Mouse (Mus musculus): ENCODE measurements around the gene Atp5s. TPM values are rescaled to one million over a fixed set of nuclear protein-coding genes. Genes with fewer than 3 reads are reported as not detected.
A peak's percentile ranks its signal among the peaks of the same experiment; 100 is the strongest.

The Atp5s gene
- polyA plus RNA-seq, 1 experiment: 20.2 TPM

DNA sequence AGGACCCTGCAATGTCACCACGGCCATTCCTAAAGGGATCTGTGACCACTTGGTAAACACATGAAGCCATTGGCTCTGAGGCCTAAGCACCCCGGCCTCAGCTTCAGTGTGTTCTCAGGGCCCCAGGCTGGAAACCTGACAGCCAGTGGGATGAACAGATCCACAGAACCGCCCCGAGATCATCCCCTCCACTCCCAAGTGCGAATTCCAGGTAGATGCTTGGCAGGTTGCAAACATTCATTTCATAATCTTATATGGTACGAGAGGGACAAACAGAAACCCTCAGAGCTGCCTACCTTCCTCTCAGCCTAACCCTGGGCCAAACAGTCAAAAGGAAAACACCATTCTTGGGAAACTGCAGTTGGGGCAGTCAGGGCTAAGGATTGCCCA is 52.6 kb downstream of the Atp5s start:
- H3K27ac ChIP-seq (ENCODE audit: insufficient read depth, low read depth, low read length): peak overlapping the region; percentile 99
- H3K4me1 ChIP-seq (ENCODE audit: control insufficient read depth, insufficient read depth, low read length): peaks cover 48% of the 10 kb centered on the region
- 50% methylated on average over 6 of the region's 6 CpGs for WGBS

DNA sequence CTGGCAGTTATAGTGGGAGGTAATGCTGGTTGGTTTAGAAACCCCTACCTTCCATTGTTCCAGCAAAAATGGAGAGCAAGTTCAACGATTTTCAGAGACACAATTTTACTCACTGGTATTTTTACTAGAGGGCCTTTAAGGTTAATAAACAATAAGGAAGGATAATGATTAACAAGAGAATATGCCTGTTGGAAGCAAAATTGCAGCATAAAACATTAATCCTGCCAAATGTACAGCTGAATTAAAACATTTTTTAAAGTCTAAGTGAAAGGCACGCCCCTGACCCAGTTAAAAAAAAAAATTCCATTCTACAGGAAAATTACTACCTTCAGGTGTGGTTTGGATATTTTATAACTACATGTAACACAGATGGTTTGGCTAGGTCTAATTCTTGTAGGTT is 53.2 kb downstream of the Atp5s start:
- peak; percentile 82 for DNase-seq
- Histone ChIP-seq H3K4me3 (ENCODE audit: insufficient read depth, low read depth, low read length) (no peak overlapping the region), H3K27ac (ENCODE audit: insufficient read depth, low read depth, low read length) (peak overlapping the region; percentile 99), H3K4me1 (ENCODE audit: control insufficient read depth, insufficient read depth, low read length) (peaks cover 51% of the 10 kb centered on the region), H3K36me3 (ENCODE audit: control insufficient read depth, insufficient read depth, low read length) (no peaks in the 10 kb centered on the region; the same call in 1 of the 2 replicates), H3K27me3 (replicated peaks; ENCODE audit: control insufficient read depth, insufficient read depth, low read length) (no peaks in the 10 kb centered on the region)
- 26% methylated on average over 2 of the region's 2 CpGs for WGBS
- TF ChIP-seq CTCF (conservative IDR thresholded peaks at IDR 0.05; ENCODE audit: insufficient read depth, insufficient read length, low read depth, low read length) (no peak), POLR2A (IDR thresholded peaks at IDR 0.05; ENCODE audit: low read depth, low read length) (no peak)

More for the DNA sequence above, 52.6 kb downstream of the Atp5s start:
- H3K4me3 ChIP-seq (ENCODE audit: insufficient read depth, low read depth, low read length): no peak overlapping the region
- H3K36me3 ChIP-seq (ENCODE audit: control insufficient read depth, insufficient read depth, low read length): no peaks in the 10 kb centered on the region; the same call in 1 of the 2 replicates
- DNase-seq: peak; percentile 69
- no peaks in the 10 kb centered on the region for H3K27me3 ChIP-seq (replicated peaks; ENCODE audit: control insufficient read depth, insufficient read depth, low read length)
- no peak for TF ChIP-seq POLR2A (IDR thresholded peaks at IDR 0.05; ENCODE audit: low read depth, low read length)
- TF ChIP-seq CTCF (conservative IDR thresholded peaks at IDR 0.05; ENCODE audit: insufficient read depth, insufficient read length, low read depth, low read length): no peak

DNA sequence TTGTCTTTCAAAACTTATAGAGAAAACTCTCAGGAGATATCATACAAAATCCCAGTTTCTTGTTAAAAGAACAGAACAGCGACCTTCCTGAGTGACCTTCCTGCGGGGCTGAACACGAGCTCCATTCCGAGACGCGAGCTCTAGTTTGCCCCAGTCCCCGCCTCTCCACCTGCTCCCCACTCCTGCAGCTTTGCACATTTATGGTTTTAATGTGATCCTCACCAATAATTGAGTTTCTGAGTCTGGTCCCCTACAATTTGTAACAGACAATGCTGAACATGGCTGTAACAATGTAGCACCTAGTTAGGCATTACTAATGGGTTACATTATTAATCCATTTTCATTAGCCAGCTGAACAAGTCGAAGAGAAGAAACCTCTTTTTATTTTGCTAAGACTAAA is 56.7 kb downstream of the Atp5s start:
- Histone ChIP-seq H3K27me3 (replicated peaks; ENCODE audit: control insufficient read depth, insufficient read depth, low read length) (no peaks in the 10 kb centered on the region), H3K27ac (ENCODE audit: insufficient read depth, low read depth, low read length) (peak overlapping the region; percentile 98), H3K4me3 (ENCODE audit: insufficient read depth, low read depth, low read length) (no peak overlapping the region), H3K4me1 (ENCODE audit: control insufficient read depth, insufficient read depth, low read length) (peaks cover 56% of the 10 kb centered on the region), H3K36me3 (ENCODE audit: control insufficient read depth, insufficient read depth, low read length) (no peaks in the 10 kb centered on the region; the same call in 1 of the 2 replicates)
- 38% methylated on average over 8 of the region's 8 CpGs for WGBS
- peak; percentile 70 for DNase-seq
- TF ChIP-seq CTCF (conservative IDR thresholded peaks at IDR 0.05; ENCODE audit: insufficient read depth, insufficient read length, low read depth, low read length) (no peak), POLR2A (IDR thresholded peaks at IDR 0.05; ENCODE audit: low read depth, low read length) (no peak)

DNA sequence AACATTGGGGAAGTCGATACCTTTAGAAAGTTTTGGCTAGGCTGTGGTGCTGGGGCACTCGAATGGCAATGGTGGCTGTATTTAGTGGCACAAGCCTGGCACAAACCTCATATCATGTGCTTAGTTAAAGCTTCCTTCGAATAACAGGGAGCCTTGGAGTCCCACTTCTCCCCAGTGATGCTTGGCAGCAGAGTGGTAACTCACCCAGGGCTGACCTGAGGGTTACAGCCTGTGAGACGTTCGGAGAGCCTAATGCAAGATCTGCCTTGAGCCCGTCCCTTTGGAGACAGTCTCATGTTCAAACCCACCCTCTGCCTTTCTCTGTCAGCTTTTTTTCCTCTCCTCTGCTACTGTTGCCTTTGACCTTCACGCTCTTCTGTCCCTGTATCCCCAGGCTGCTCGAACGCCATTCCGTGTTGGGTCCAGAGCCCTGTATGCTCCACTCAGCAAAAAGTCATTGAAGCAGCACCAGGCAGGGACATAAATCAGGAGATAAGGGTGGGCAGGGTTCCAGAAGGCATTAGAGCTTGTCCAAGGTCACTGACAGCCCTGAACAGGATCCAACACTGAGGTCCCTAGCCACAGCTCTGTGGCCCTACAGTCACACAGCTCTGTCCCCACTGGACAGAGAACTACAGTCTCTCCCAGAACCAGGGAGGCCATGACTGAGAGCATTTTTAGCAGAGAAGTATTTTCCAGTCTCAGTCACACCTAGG is 57.3 kb downstream of the Atp5s start:
- peak; percentile 97 for DNase-seq
- TF ChIP-seq CTCF (conservative IDR thresholded peaks at IDR 0.05; ENCODE audit: insufficient read depth, insufficient read length, low read depth, low read length) (no peak), POLR2A (IDR thresholded peaks at IDR 0.05; ENCODE audit: low read depth, low read length) (peak; percentile 8)
- 16% methylated on average over 10 of the region's 10 CpGs for WGBS

DNA sequence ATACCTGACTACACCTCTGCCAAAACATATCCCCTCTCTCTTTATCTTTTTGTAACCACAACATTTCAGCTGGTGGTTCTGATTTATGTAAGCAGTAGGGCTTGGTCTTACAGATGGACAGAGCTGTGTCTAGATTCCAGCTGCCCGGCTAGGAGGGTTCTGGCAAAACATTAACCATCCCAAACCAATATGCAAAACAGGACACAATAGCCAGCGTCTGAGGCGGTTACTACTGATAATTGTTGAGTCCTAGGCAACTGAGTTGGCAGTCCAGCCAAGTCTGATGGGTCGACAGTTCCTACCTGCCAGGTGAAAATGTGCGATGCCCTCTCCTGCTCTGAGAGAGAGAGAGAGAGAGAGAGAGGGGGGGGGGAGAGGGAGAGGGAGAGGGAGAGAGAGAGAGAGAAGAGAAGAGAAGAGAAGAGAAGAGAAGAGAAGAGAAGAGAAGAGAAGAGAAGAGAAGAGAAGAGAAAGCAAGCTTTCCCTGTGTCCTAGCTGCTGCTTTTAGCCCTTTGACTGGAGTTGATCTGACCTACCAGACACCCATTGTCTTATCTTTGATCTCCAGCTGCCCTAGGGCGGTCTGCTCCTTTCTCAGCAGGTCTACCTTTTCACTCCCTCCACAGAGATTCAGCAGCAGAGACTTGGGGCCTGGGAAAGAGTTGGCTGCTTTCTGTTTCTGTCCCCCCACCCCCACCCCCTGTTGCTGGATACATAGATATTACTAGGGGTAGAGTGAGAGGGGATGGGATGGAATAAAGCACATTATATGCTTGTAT is 58.7 kb downstream of the Atp5s start:
- Histone ChIP-seq H3K4me3 (ENCODE audit: insufficient read depth, low read depth, low read length) (no peak overlapping the region), H3K4me1 (ENCODE audit: control insufficient read depth, insufficient read depth, low read length) (peaks cover 41% of the 10 kb centered on the region), H3K27me3 (replicated peaks; ENCODE audit: control insufficient read depth, insufficient read depth, low read length) (no peaks in the 10 kb centered on the region), H3K27ac (ENCODE audit: insufficient read depth, low read depth, low read length) (peak overlapping the region; percentile 98), H3K36me3 (ENCODE audit: control insufficient read depth, insufficient read depth, low read length) (no peaks in the 10 kb centered on the region; the same call in 1 of the 2 replicates)
- TF ChIP-seq CTCF (conservative IDR thresholded peaks at IDR 0.05; ENCODE audit: insufficient read depth, insufficient read length, low read depth, low read length) (no peak), POLR2A (IDR thresholded peaks at IDR 0.05; ENCODE audit: low read depth, low read length) (no peak)
- peak; percentile 94 for DNase-seq
- WGBS: 36% methylated on average over 6 of the region's 6 CpGs

More for the DNA sequence above, 57.3 kb downstream of the Atp5s start:
- H3K4me3 ChIP-seq (ENCODE audit: insufficient read depth, low read depth, low read length): no peak overlapping the region
- H3K4me1 ChIP-seq (ENCODE audit: control insufficient read depth, insufficient read depth, low read length): peaks cover 50% of the 10 kb centered on the region
- no peaks in the 10 kb centered on the region; the same call in 1 of the 2 replicates for H3K36me3 ChIP-seq (ENCODE audit: control insufficient read depth, insufficient read depth, low read length)
- H3K27me3 ChIP-seq (replicated peaks; ENCODE audit: control insufficient read depth, insufficient read depth, low read length): no peaks in the 10 kb centered on the region
- H3K27ac ChIP-seq (ENCODE audit: insufficient read depth, low read depth, low read length): peak overlapping the region; percentile 98

DNA sequence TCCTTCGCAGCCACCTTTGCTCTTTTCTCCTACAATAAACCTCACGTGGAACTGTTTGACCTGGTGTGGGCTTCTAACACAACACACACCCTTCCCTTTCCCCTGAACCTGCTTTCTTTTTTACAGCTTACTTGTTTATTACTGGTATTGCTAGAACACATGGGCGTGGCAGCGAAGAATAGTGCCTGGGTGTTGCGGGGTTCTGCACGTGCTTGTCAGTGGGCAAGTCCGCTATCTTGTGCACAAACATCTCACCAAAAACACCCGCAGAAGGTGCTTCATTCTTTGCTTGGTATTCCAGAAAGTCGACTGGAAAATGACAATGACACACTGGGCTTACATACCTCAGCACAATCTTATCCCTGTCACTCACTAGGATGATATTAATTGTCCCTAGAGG is 60.7 kb downstream of the Atp5s start:
- no peak for DNase-seq
- H3K27ac ChIP-seq (ENCODE audit: insufficient read depth, low read depth, low read length): peak overlapping the region; percentile 64
- H3K4me1 ChIP-seq (ENCODE audit: control insufficient read depth, insufficient read depth, low read length): peaks cover 25% of the 10 kb centered on the region; the same call in 1 of the 2 replicates
- TF ChIP-seq POLR2A (IDR thresholded peaks at IDR 0.05; ENCODE audit: low read depth, low read length) (no peak), CTCF (conservative IDR thresholded peaks at IDR 0.05; ENCODE audit: insufficient read depth, insufficient read length, low read depth, low read length) (no peak)
- WGBS: 66% methylated on average over 9 of the region's 9 CpGs
- no peaks in the 10 kb centered on the region; the same call in 1 of the 2 replicates for H3K36me3 ChIP-seq (ENCODE audit: control insufficient read depth, insufficient read depth, low read length)
- no peak overlapping the region for H3K4me3 ChIP-seq (ENCODE audit: insufficient read depth, low read depth, low read length)
- H3K27me3 ChIP-seq (replicated peaks; ENCODE audit: control insufficient read depth, insufficient read depth, low read length): no peaks in the 10 kb centered on the region

DNA sequence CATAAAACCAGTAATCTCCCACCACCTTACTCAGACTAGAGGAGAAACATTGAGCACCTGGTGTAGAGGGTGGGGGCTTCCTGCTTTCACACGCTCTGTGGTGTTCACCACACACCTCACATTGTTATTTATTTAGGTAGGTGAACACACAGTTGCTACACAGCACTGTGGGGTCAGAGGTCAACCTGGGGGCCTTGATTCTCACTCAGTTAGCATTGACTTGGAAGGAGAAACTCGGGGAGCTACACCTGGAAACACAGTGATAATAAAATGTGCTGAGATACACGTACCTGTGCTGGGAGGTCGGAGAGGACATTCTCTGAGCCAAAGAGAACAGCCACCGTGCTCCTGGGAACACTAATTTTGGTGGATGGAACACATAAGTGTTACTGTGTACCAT is 63.6 kb downstream of the Atp5s start:
- WGBS: 40% methylated on average over 5 of the region's 5 CpGs

More for the DNA sequence above, 63.6 kb downstream of the Atp5s start:
- peak overlapping the region; percentile 59 for H3K4me3 ChIP-seq (ENCODE audit: insufficient read depth, low read depth, low read length)
- no peak for DNase-seq
- peaks cover 9% of the 10 kb centered on the region; the same call in 1 of the 2 replicates for H3K4me1 ChIP-seq (ENCODE audit: control insufficient read depth, insufficient read depth, low read length)
- H3K27me3 ChIP-seq (replicated peaks; ENCODE audit: control insufficient read depth, insufficient read depth, low read length): no peaks in the 10 kb centered on the region
- H3K36me3 ChIP-seq (ENCODE audit: control insufficient read depth, insufficient read depth, low read length): no peaks in the 10 kb centered on the region; the same call in 1 of the 2 replicates
- TF ChIP-seq POLR2A (IDR thresholded peaks at IDR 0.05; ENCODE audit: low read depth, low read length): no peak
- H3K27ac ChIP-seq (ENCODE audit: insufficient read depth, low read depth, low read length): peak overlapping the region; percentile 98
